Mouse (Mus musculus): Measurements from ENCODE around the gene Bmp3.

GRCm38 (mm10) chr5:98806492-98806891, 47.7 kb upstream of the Bmp3 start:
- TF ChIP-seq CTCF (conservative IDR thresholded peaks at IDR 0.05; ENCODE audit: low read length) (no peak), NANOG (IDR thresholded peaks at IDR 0.05; ENCODE audit: borderline replicate concordance, low read length) (no peak)

All from E14TG2a.4 (cell line).